In the genomic region with DNA sequence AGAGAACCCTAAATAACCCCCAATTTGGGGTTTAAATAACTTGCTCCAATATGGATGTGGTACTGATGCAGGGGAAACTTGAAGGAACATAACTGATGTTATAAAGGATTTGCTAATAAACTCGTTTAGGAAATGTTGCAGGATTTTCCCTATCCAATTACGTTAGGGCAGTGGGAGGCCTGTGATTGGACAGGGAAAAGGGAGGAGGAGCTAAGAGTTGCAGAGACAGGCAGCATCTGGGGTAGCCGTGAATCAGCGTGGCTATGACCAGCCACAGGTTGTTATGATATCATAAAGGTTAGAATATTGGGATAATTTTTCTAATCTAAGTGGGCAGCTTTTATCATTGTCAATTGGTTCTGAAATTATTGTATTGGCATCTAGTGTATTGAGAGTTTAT, we compare ENCODE assay signal across 13 mouse cellular contexts.
"Had no signal": no experiment of that assay in that cellular context is flagged by ENCODE, and none has a peak within 500 bp of the region (broad histone marks: within the 10 kb centered on the region; RNA-seq: fewer than 3 reads in every experiment).

No protein-coding gene starts in this region.

- DNase-seq: lung, adult 18-20 months; lung, embryonic 14.5 days; lung, postnatal 10 days; lung, postnatal 4 days; midbrain, embryonic 14.5 days; retina, postnatal 1 day; right cerebral cortex, adult 18-20 months; right cerebral cortex, postnatal 25 days; right cerebral cortex, postnatal 4 days; spleen, adult 18-20 months; thymus, adult 18-20 months; thymus, postnatal 14 days; thymus, postnatal 36 days had no signal
